Mouse (Mus musculus) kidney, adult 11 months (tissue): Measurements from ENCODE around the gene Pou3f1.
"Not testable (repeated sequence)": the region's sequence is repeated elsewhere in the genome, so short reads cannot be mapped to it uniquely, and the experiment has no call there.

Experiments
- DNase-seq: peaks from one replicate; pipeline ENCODE4 v3.0.0; 2022

Pou3f1 gene

DNA sequence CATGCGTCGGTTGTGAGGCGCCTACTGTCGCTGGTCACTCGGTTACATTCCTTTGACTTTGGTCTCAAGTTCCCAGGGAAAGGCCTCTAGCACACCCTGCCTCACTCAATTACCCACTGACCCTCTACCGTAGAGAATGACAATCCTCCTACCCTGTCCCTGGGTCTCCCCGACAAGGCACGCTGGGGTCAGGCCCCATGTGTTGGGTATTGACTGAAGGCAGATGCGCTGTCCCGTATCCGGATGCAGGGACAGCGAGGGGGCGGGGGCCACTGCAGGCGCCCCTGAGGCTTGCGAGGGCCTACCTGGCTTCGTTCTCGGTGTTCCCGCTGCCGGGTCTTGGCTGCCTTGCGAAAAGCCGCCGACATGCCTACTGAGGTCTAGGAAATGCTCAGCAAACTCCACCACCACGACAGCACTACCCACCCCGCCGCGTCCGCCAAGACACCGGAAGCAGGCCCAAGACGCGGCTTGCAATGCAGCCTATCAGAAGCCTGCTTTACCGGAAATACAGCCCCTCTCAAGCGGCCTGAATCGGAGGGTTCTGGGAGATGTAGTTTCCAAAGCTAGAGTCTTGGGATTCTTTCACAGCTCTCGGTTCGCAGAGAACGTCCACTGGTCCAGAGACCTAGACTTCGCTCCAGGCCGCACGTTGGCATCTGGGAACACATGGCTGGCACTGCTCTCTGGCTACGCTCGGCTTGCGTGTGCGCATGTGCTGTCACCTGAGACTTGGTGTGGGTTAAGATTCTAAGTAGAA lies 36.7 kb downstream of the Pou3f1 start, which contains the start of gene Utp11:
TSS of gene Utp11 (minus strand) at position 466 of the 760 bp plus-strand sequence.
- peak; percentile 96 for DNase-seq

DNA sequence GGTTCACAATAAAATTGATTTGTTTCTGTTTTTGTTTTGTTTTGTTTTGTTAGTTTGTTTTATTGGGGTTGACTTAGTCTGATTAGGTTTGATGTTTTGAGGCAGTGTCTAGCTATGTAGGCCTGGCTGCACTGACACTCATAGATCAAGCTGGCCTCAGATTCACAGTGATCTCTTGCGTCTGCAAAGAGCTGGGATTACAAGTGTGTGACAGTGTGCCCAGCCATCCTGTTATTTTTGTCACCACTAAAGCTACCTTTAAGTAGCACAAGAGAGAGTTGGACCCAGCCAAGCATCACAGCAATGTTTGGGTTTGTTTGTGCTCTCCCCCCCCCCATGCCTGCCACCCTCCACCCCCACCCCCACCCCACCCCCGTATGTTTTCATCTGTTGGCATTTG lies 38.0 kb downstream of the Pou3f1 start:
- DNase-seq, result no peak

DNA sequence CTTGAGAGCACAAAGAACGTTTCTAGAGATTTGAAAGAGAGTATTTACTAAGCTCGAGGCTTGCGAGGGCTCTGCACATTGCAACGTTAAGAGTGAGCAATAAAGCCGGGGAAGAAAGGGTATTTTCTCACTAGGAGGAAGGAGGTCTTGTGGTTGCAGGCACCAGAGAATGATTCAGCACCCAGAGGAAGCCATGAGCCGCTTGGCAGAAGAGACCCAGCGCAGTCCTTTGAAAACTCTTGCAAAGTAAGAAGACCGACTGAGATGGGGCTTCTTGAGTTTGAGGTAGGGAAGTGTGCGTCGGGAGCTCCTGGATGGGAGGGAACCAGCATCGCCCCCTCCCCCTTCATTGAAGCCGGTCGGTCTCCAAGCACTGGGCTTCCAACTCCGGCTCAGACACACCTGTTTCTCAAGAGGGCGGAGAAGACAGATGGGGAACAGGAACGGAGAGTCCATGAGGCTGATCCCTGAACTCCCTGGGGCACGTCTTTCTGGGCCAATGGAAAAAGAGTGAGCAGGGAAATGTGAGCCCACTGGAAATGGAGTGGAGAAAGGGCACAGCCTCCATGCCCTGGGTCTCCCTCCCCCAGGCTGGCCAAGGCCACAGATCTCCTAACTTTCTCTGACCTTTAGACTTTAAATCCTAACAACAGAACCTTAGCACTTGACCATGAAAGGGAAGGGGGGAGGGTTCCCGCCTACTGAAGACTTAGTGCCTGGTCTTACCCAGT lies 39.3 kb downstream of the Pou3f1 start:
- peak; percentile 75 for DNase-seq

DNA sequence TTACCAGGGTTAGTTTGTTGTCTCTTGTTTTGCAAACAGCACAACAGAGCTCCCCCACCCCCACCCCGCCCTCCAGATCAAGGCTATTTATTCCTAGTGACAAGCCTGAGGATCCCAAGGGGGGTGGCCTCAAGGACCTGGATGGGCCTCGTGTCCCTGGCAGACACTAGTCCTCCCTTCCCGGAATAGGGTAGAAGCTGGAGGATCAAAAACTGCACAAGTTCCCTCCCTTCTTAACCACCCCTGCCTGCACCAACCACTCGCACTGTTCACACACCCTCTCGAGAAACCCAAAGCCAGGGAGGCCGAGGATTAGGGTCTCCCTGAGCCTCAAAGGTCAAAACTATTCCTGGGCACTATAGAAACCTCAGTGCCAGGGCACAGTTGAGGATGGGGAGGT lies 43.2 kb downstream of the Pou3f1 start:
- no peak for DNase-seq

DNA sequence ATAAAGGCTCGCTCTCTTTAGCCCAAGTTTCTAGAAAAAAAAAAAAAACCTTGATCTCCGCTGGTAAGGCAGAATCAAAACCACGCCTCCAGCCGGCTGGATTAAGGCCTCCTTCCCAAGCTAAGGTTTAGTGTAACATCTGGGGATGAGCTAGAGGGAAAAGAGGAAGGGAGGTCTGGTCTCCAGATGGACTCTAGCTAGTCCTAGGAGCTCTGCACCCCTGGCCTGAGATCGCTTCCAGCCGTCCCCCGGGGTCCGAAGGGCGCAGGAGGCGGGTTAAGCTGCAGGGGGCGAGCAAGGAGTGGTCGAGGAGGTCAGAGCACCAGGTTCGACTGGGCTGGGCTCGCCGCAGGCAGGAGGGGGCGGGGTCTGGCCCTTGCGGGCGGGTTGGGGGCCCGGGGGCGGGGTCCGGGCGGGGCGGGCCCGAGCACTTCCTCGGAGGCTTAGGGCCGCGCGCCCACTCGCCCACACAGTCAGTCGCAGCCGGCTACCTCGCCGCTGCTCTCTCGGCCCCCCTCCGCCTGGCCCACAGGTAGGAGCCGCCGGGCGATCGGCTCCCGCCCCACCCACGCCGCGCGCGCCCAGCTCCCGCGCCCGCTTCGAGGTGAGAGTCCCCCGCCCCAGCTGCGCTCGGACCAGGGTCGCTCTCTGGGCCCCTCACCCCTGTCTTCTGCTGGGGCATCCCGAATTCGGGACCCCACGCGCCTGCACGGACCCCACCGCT lies 43.8 kb downstream of the Pou3f1 start, which contains the start of gene Fhl3:
TSS of gene Fhl3 (plus strand) at position 454 of the 724 bp plus-strand sequence.
- peak; percentile 80 for DNase-seq

DNA sequence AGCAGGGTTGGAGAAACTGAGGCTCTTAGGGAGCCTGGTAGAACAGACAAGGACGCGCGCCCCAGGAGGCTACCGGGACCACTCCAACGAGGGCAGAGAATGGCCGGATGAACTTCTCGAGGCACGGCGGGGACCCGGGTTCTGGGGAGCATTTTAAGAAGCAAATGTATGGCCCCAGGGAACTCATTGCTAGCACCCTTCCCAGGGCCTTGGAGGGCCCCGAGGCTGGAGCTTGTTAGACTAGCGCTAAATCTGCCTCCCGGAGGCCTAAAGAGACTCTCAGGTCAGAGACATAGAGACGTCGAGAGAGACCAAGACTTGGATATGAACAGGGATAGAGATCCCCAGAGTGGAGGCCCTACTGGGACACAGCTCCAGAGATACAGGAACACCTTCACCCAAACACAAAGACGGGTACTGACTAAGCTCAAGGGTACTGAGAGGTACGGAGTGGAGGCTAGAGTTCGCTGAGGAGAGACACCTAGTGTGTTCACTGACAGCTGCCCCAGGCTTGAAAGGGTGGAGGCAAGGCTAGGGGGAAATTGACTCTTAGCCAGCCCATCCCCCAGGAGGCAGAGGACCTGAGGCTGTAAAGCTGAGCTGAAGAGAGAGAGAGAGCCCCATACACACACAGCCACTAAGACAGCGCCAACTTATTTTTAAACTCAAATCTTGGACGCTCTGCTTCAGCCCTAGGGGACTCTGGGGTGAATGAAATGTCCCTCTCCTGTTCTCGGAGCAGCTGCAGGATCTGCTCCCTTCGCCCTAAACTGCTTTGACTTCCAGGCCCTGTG lies 44.6 kb downstream of the Pou3f1 start:
- DNase-seq, result no peak

DNA sequence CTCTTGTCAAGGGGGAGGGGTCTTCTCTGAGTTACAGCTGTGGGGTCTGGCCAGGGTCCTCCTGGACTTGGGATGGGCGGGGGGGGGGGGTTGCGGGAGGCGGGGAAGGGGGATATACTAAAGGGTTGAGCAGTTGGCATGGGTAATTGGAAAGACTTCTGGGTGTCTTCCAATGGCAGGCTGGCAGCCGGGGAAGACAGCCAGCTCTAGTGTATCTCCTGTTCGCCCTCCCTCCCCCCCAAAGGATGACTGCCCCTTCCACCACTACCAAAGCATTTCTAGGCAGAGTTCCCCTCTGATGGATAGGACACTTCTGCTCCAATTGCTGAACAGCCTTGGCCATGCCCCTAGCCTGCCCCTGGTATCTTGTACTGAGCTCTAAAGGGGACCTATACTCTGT lies 45.3 kb downstream of the Pou3f1 start:
- DNase-seq, result no peak

DNA sequence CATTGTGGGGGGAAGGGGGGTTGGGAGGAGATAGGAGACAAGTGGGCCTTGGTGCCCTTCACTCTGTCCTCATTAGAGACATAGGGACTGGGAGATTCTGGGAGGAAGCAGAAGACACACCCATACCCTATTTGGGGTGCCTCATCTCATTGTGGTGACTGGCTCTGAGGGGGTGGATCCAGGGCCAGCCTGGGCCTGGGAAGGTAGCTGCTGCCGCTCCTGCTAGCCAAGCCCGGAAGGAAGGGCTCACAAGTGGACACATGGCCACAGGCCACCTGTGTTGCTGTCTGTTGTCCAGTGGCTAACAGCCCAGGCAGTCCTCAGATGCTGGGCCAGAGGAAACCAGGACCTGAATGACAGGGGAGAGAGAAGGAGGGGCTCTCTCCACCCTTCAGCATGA lies 46.8 kb downstream of the Pou3f1 start:
- no peak for DNase-seq

DNA sequence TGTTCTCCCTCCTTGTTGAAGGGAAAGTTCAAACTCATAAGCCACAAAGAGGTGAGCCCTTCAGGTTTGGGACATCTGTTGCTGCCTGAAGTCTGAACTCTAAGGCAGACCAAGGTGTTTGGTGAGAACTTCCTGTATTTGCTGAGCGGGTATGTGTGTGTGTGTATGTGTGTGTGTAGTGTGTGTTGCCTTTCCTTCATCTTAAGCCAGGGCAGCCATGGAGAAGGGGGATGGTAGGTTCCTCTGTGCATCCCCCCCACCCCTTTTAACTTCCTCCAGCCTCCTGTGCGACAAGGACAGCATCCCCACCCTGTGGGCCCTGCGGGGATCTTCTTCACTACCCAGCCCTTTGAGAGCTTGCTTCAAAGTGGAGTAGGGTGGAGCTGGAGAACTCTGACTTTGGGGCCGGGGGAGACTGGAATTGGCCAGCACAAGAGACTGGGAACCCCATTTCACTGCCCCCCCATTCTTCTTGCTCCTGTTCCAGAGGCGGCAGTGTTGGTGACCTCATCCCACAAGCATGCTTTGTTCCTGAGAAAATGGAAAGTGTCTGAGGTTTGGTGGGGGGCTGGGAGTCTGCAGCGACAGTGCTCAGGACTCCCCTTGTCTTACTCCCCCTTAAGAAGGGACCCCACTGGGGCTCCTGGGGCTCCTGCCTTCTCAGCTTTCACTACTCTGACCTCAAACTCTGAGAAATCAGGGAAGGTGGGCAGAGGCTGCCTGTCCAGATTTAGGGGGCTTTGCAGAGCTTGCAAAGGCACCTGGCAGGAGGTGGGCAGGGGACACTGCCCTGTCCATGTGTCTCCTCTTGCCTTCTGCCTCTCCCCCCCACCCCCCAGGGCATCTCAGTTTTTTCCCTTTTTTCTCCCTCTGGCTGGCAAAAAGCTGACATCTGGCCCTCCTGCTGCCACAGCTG lies 47.5 kb downstream of the Pou3f1 start:
- no peak for DNase-seq

DNA sequence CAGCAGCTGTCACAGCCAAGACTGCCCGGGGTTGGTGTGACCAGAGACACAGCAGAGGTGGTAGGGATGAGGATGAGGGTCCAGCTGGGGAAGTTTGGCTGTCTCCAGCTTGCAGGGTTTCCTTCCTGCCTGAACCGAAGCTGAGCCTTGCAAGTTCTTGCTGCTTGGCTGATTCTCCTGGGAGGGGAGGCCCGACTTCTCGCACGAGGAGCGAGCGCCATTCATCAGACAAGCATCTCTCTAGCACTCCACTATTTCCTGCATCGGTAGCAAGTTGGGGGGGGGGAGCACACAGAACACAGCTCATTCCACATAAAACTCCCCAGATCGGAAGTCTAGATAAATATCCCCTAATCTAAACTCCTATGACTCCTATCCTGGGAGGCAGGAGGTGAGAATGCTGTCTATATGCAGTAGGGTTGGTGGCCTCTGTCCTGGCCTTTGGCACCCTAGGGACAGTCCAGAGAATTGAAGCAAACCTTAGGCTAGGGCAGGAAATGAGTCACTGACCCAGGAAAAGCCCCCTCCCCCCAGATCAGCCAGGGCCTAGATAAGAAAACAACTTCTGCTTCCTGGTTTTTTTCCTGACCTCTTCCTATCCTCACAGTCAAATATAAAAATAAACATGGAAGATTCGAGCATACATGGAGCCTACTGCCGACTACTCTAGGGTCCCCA lies 48.3 kb downstream of the Pou3f1 start:
- DNase-seq, result peak; percentile 52

DNA sequence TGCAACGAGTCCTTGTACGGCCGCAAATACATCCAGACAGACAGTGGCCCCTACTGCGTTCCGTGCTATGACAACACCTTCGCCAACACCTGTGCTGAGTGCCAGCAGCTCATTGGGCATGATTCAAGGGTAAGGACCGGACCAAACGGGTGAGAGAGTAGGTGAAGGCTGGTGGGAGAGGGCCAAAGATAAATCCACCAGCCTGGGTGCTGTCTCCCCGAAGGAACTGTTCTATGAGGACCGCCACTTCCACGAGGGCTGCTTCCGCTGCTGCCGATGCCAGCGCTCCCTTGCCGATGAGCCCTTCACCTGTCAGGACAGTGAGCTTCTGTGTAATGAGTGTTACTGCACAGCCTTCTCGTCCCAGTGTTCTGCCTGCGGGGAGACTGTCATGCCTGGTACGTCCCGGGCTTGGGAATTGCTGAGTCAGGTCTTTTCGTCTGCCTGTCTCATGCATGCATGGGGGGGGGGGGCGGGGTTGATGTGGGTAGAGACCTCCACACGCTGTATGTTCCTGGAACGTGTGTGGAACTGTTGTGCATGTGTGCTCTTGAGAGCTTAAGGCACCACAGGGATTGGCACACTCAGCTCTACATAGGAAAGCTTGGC lies 49.2 kb downstream of the Pou3f1 start:
- no peak for DNase-seq

DNA sequence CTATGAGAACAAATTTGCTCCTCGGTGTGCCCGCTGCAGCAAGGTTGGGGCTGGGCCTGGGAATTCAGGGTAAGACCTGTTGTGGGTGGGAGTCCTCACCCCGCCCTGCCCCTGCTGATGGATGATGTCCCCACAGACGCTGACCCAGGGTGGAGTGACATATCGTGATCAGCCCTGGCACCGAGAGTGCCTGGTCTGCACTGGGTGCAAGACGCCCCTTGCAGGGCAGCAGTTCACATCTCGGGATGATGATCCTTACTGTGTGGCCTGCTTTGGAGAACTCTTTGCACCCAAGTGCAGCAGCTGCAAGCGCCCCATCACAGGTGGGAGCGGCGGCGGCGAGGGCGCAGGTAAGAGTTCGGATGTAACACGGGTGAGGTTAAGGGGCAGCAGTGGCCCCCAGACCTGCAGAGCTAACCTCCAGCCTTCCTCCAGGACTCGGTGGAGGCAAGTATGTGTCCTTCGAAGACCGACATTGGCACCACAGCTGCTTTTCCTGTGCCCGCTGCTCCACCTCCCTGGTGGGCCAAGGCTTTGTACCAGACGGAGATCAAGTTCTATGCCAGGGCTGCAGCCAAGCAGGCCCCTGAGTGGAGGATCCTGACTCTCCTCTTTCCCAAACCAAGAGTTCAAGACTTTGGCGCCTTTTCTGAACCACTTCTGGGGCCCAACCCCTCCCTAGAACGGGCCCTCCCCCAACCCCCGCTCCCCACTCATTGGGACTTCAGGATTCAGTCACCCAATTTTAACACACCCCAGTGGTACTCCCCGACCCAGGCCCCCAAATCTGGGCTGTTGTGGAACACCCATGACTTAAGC lies 51.0 kb downstream of the Pou3f1 start:
- DNase-seq, result not testable (repeated sequence)

DNA sequence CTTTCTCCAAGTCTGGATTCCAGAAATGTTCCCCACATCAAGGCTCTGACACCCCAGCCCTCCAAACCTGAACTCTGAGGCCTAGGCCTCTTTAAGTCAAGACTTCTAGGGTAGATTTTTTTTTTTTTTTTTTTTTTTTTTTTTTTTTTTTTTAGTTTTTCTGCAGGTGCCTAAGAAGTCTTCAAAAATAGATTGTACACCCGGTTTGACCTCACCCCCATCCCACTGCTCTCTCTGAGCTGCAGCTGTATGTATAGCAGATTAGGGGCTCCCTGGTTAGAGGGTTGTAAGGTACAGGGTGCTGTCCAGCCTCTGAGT lies 51.6 kb downstream of the Pou3f1 start:
- not testable (repeated sequence) for DNase-seq

DNA sequence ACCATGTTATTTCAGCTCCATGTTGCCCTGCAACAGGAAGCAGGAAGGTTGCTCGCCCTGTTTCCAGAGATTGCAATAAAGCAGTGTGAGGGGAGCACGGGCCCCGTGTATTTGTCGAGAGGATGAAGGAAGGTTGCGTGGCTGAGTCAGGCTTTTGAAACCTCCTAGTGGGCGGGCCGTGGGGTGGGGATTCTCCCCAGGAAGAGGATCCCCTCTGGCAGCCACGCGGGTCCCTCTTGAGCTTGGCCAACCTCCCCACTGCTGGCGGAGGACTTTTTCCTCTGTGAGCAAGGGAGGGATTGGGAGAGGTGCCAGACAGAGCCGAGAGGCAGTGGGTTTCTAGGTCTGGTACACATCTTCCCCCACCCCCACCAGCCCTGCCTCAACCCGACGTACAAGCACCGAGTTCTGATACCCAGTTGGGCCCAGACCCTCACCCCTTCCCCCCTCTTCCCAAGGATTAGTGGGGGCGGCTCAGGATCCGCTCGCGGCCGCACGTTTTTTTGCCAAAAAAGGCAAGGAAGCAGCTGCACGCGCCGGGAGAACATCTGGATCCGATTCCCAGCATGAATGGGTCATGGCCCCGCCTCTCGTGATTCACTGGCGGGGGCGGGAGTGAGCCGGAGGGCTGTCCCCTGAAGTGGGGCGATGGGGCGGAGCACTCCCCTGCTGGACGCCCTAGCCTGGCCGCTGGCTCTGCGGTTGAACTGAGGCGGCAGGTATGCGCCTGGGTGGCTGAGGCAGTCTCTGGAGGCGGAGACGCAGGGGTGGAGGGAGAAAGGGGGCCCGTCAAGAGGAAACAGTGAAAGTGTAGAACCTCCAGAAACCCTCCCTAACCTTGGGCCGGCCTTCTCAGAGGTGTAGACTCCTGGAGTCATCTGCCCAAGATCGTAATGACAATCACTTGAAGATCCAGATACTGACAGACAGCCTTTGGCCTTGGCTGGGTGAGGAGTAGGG lies 52.2 kb downstream of the Pou3f1 start:
- peak; percentile 90 for DNase-seq

DNA sequence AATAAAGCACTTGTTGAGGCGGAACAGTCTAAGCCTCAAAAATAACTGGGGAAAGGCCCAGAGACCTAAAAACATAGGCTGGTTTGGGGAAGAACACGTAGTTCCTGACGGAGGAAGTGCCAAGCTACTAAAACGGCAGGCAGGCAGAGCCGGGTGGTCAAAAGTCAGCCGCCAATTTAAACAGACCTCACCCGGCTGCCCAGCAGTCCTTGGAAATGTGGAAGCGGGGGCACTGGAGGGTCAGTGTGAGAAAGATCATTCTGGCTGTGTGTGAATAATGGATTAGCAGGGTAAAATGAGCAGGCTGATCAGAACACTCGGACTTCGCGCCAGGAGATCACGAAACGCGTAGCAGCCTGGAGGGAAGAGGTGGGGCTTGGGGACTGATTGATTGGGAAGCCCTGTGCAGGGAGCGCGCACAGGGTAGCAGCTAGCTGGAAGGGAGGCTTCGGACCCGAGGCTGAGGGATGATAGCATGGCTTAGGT lies 53.4 kb downstream of the Pou3f1 start:
- peak; percentile 48 for DNase-seq
